In the genomic region with DNA sequence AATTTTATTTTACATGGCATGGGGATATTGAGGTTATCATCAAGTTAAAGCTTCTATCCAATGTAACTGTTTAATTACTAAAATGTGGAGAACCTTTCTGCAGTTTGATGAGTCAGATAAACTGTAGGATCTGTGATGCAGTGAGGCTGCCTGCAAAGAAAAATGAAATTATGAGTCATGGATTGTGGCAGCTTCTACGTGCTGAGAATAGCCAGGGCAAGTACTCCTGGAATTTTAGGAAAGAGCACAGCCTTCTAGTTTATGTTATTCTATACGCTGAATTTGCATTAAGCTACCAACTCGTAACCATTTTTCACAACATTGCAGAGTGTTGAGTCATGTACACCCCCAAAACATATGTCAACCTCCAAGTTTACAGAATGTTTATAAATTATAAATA, we compare ENCODE assay signal across 27 mouse cellular contexts.
A peak's percentile ranks its signal among the peaks of the same experiment; 100 is the strongest.
DNase-seq lines count a peak whose midpoint lies in the region; TF ChIP-seq lines count a peak whose summit lies in the region.
"Had no signal": no experiment of that assay in that cellular context is flagged by ENCODE, and none has a peak within 500 bp of the region (broad histone marks: within the 10 kb centered on the region; RNA-seq: fewer than 3 reads in every experiment).

No protein-coding gene starts in this region.

- intact Hi-C loops in left cerebral cortex, postnatal 14 days (cut with DNase I) = no loop called here
- intact Hi-C loops in left cerebral cortex, adult 2 months (cut with DNase I) = no loop called here

- no peak overlapping the region for H3K4me3 ChIP-seq in left cerebral cortex, adult 2 months
- H3K4me3 ChIP-seq: embryonic facial prominence, embryonic 10.5 days; embryonic facial prominence, embryonic 15.5 days; forebrain, embryonic 12.5 days; hindbrain, embryonic 10.5 days; hindbrain, embryonic 15.5 days; liver, embryonic 15.5 days; midbrain, embryonic 10.5 days; midbrain, embryonic 15.5 days had no signal

- DNase-seq in frontal cortex, adult 2 months (ENCODE audit: extremely low spot score in 1 of 2, low spot score in 1 of 2) = peak; percentile 3 to 53
- DNase-seq in frontal cortex, postnatal 10 days (ENCODE audit: low spot score in 2 of 2) = no peak
- DNase-seq in left cerebral cortex, postnatal 14 days (ENCODE audit: low spot score in 2 of 2) = peak; percentile 2 to 20
- no peak for DNase-seq in left cerebral cortex, adult 2 months (ENCODE audit: extremely low spot score in 1 of 2, low spot score in 2 of 2)
- peak; percentile 73 for DNase-seq in NIH3T3 (ENCODE audit: low read depth)
- no peak for DNase-seq in thymus, postnatal 10 days (ENCODE audit: low spot score in 2 of 2)
- no peak for DNase-seq in gastrocnemius, adult 8-10 months (ENCODE audit: low spot score in 2 of 2)
- DNase-seq: adrenal gland, adult 8-10 months; cerebellum, adult 8-10 months; cerebellum, postnatal 25 days; forebrain, postnatal 0 days; gastrocnemius, postnatal 14 days; heart, postnatal 14 days; kidney, adult 11 months; kidney, postnatal 14 days; liver; lung, embryonic 14.5 days; lung, postnatal 14 days; thymus, postnatal 25 days had no signal

- TF ChIP-seq CTCF in left cerebral cortex, adult 2 months (IDR thresholded peaks at IDR 0.05) = no peak

- no peak overlapping the region for H3K27ac ChIP-seq in left cerebral cortex, adult 2 months
- H3K27ac ChIP-seq: embryonic facial prominence, embryonic 10.5 days; embryonic facial prominence, embryonic 15.5 days; forebrain, embryonic 12.5 days; hindbrain, embryonic 10.5 days; hindbrain, embryonic 15.5 days; liver, embryonic 15.5 days; midbrain, embryonic 10.5 days; midbrain, embryonic 15.5 days had no signal

Comparison
In these comparisons a context has a peak if more than half of its experiments do, and no peak if none do; other contexts are left out.
1. DNase-seq: peak in frontal cortex, adult 2 months (2 of 2), left cerebral cortex, postnatal 14 days (2 of 2) and NIH3T3 (single experiment); none in frontal cortex, postnatal 10 days (0 of 2), left cerebral cortex, adult 2 months (0 of 2), thymus, postnatal 10 days (0 of 2) and gastrocnemius, adult 8-10 months (0 of 2).